Mouse (Mus musculus) testis, adult 2 months (tissue): ENCODE measurements around the gene Mief2.

Source experiments
- CTCF ChIP-seq: fragments of 200-500 bp; IDR thresholded peaks from 2 replicates; pipeline ENCODE4 v1.5.1; 2012; ENCODE audit warnings: low read depth, mild to moderate bottlenecking, inconsistent platforms, low read length, moderate library complexity; ENCODE audit not compliant: control insufficient read depth, insufficient read depth, insufficient replicate concordance
- POLR2A ChIP-seq: fragments of 200-500 bp; IDR thresholded peaks from 2 replicates; pipeline ENCODE4 v1.6.1; 2012; ENCODE audit warnings: low read depth, mild to moderate bottlenecking, inconsistent platforms, low read length, moderate library complexity; ENCODE audit not compliant: control insufficient read depth

GRCm38 (mm10) chr11:60708631-60709030 lies 19.6 kb upstream of the Mief2 start:
- no peak for TF ChIP-seq POLR2A
- TF ChIP-seq CTCF: no peak
